ENCODE assay signal across 8 mouse cellular contexts in the genomic region with DNA sequence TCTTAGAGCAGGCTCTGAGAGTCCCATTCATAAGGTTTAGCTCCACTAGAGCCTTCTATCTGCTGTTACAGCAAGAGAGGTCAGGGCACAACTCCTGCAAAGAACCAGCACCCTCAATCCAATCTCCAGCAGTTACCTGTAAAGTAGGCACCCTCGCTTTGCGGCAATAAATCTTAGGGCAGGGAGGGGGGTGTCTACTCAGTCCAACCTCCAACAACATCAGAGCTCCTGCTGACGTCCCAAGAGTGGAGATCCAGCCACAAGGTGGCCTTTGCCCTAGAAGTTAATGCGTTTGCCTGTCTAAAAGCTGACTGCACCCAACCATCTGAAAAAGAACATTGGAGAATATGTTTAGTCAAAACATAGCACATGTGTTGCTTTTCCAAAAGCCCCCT. TPM values are rescaled to one million over a fixed set of nuclear protein-coding genes. Genes with fewer than 3 reads are reported as not detected.
DNase-seq lines count a peak whose midpoint lies in the region; ATAC-seq lines count a peak whose summit lies in the region.

No protein-coding gene starts in this region.

- H3K4me1 ChIP-seq in megakaryocyte, embryonic 14.5 days: peaks cover 100% of the 10 kb centered on the region
- H3K4me1 ChIP-seq in hindbrain, embryonic 14.5 days (replicated peaks; ENCODE audit: control insufficient read depth, insufficient read depth, low read length): peaks cover 33% of the 10 kb centered on the region
- peaks cover 13% of the 10 kb centered on the region; the same call in 1 of the 2 replicates for H3K4me1 ChIP-seq in neural tube, embryonic 14.5 days (ENCODE audit: control insufficient read depth, insufficient read depth, low read length)
- H3K4me1 ChIP-seq in limb, embryonic 10.5 days: peaks cover 16% of the 10 kb centered on the region

- H3K27me3 ChIP-seq in megakaryocyte, embryonic 14.5 days (replicated peaks): no peaks in the 10 kb centered on the region
- no peaks in the 10 kb centered on the region for H3K27me3 ChIP-seq in hindbrain, embryonic 14.5 days (ENCODE audit: control insufficient read depth, insufficient read depth, low read length)
- H3K27me3 ChIP-seq in neural tube, embryonic 14.5 days (ENCODE audit: control insufficient read depth, insufficient read depth, low read length): no peaks in the 10 kb centered on the region
- H3K27me3 ChIP-seq in limb, embryonic 10.5 days (ENCODE audit: low read depth, poor library complexity, severe bottlenecking): peaks cover 60% of the 10 kb centered on the region

- H3K9ac ChIP-seq in hindbrain, embryonic 14.5 days: peak overlapping the region; percentile 57
- peak overlapping the region; percentile 30 for H3K9ac ChIP-seq in neural tube, embryonic 14.5 days (replicated peaks; ENCODE audit: low read depth, low read length)

- no peak for ATAC-seq in megakaryocyte, adult 5-6 weeks (ENCODE audit: poor library complexity, severe bottlenecking)
- no peak for ATAC-seq in hindbrain, embryonic 14.5 days (ENCODE audit: low FRiP score)
- no peak for ATAC-seq in neural tube, embryonic 14.5 days (ENCODE audit: low read depth)

- peak overlapping the region; percentile 64 for H3K4me2 ChIP-seq in hindbrain, embryonic 14.5 days (replicated peaks)
- peak overlapping the region; percentile 86 for H3K4me2 ChIP-seq in neural tube, embryonic 14.5 days (ENCODE audit: low read depth, low read length)

- peak overlapping the region; percentile 80 for H3K27ac ChIP-seq in hindbrain, embryonic 14.5 days
- H3K27ac ChIP-seq in neural tube, embryonic 14.5 days (ENCODE audit: low read depth, low read length): no peak overlapping the region; the same call in 1 of the 2 replicates
- H3K27ac ChIP-seq in limb, embryonic 10.5 days: no peak overlapping the region

- peaks cover 77% of the 10 kb centered on the region for H3K36me3 ChIP-seq in megakaryocyte, embryonic 14.5 days (replicated peaks; ENCODE audit: low read length)
- H3K36me3 ChIP-seq in hindbrain, embryonic 14.5 days (replicated peaks; ENCODE audit: control insufficient read depth, insufficient read depth): no peaks in the 10 kb centered on the region
- H3K36me3 ChIP-seq in neural tube, embryonic 14.5 days (ENCODE audit: control insufficient read depth, insufficient read depth, low read length): no peaks in the 10 kb centered on the region
- no peaks in the 10 kb centered on the region for H3K36me3 ChIP-seq in limb, embryonic 10.5 days

- no peaks in the 10 kb centered on the region for H3K9me3 ChIP-seq in megakaryocyte, embryonic 14.5 days
- H3K9me3 ChIP-seq in hindbrain, embryonic 14.5 days (ENCODE audit: control insufficient read depth, low read length): no peaks in the 10 kb centered on the region
- no peaks in the 10 kb centered on the region for H3K9me3 ChIP-seq in neural tube, embryonic 14.5 days (ENCODE audit: control insufficient read depth, low read length)
- no peaks in the 10 kb centered on the region for H3K9me3 ChIP-seq in limb, embryonic 10.5 days (replicated peaks)

- DNase-seq in heart, adult 11 months: peak; percentile 90
- DNase-seq in heart, adult 8-10 months (ENCODE audit: low spot score): no peak
- no peak for DNase-seq in hindbrain, embryonic 14.5 days (ENCODE audit: low spot score)
- DNase-seq in limb, embryonic 10.5 days (ENCODE audit: low spot score): no peak
- DNase-seq in adrenal gland, postnatal 10 days: no peak

- 52% methylated on average over 4 of the region's 4 CpGs for WGBS in hindbrain, embryonic 14.5 days
- WGBS in neural tube, embryonic 14.5 days: 51% methylated on average over 4 of the region's 4 CpGs
- WGBS in limb, embryonic 10.5 days: 42% methylated on average over 4 of the region's 4 CpGs

- H3K4me3 ChIP-seq in megakaryocyte, embryonic 14.5 days (replicated peaks): peak overlapping the region; percentile 99
- H3K4me3 ChIP-seq in hindbrain, embryonic 14.5 days (replicated peaks; ENCODE audit: low read length): peak overlapping the region; percentile 45
- peak overlapping the region; percentile 72 for H3K4me3 ChIP-seq in neural tube, embryonic 14.5 days (ENCODE audit: low read depth, low read length)
- no peak overlapping the region for H3K4me3 ChIP-seq in limb, embryonic 10.5 days

RNA-seq across cellular contexts. Expression of a gene that starts 58.2 kb away (rescaled TPM):
- 10 to 100 TPM in 2 of 4 experiments, 1 to 10 TPM in 2; 3.9 to 11.7 (median 8.3) TPM for total RNA-seq in heart, adult 8-10 months (2022)
- polyA plus RNA-seq in megakaryocyte, embryonic 14.5 days (2012; ENCODE audit: insufficient read depth, low replicate concordance): 8.1 and 12.6 TPM in 2 replicates
- total RNA-seq in megakaryocyte, adult 5-6 weeks (2015): 87.3 and 93.1 TPM in 2 replicates
- 65.3 and 80.5 TPM in 2 replicates for total RNA-seq in megakaryocyte, adult 5-6 weeks (2017)
- 21.9 and 25.9 TPM in 2 replicates for polyA plus RNA-seq in hindbrain, embryonic 14.5 days (2014; fragmentation: Nextera tagmentation; extraction: Ambion mirVana)
- 28.1 and 28.6 TPM in 2 replicates for polyA plus RNA-seq in neural tube, embryonic 14.5 days (2014; fragmentation: Nextera tagmentation; extraction: Ambion mirVana)
- polyA plus RNA-seq in limb, embryonic 10.5 days (2016; fragmentation: Nextera tagmentation; extraction: Ambion mirVana): 0.36 and 0.90 TPM in 2 replicates
- total RNA-seq in adrenal gland, postnatal 10 days (2021): 10 to 100 TPM in 1 of 2 experiments, 1 to 10 TPM in 1; 7.5 to 10.9 TPM
